Mouse (Mus musculus) kidney, adult 2 months (tissue): ENCODE measurements around the gene Cldn7.

ENCODE experiments used
- CTCF ChIP-seq: fragments of 200-500 bp; conservative IDR thresholded peaks from 2 replicates; pipeline ENCODE4 v1.5.1; 2011; ENCODE audit warnings: low read depth, mild to moderate bottlenecking, control low read depth, low read length, moderate library complexity, mixed read lengths; ENCODE audit not compliant: insufficient read depth, insufficient read length
- POLR2A ChIP-seq: fragments of 200-500 bp; IDR thresholded peaks from one replicate; pipeline ENCODE4 v1.6.1; 2011; ENCODE audit warnings: low read depth, low read length, control low read depth

DNA sequence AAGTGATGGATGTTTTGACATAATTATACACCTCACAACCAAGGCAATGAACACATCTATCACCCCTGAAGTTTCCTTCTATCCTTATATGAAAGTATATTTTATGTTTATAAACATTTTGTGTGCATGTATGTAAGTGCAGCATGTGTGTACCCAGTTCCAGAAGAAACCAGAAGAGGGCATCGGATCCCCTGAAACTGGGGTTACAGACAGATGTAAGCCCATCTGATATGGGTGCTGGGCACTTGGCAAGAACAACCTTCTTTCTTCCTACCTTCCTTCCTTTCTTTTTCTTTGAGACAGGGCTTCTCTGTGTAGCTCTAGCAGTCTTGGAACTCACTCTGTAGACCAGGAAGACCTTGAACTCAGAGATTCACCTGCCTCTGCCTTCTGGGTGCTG, 8.4 kb upstream of the Cldn7 start:
- TF ChIP-seq CTCF (0 out of 2 replicates have a peak, but pooled peaks have one; percentile 4), POLR2A (no peak)
